Mouse (Mus musculus) layer of hippocampus, postnatal 14 days (tissue): ENCODE measurements around the gene Rgs7. TPM values are rescaled to one million over a fixed set of nuclear protein-coding genes. Genes with fewer than 3 reads are reported as not detected.

Experiments
- DNase-seq, 2 experiments: peaks; one replicate each; pipeline ENCODE4 v3.0.0; 2021 to 2022; ENCODE audit warnings: low spot score in 2 of 2, mixed read lengths in 1 of 2
- long read RNA-seq, 2 experiments: library from polyadenylated mRNA; stranded (forward); transcript quantifications; one replicate each; pipeline ENCODE4 v2.0.0; 2021
- total RNA-seq, 2 experiments: library from RNA; stranded (reverse); gene quantifications; 2 replicates each; pipeline ENCODE4 v1.2.3; 2021

The Rgs7 gene
- 10 to 100 TPM; 81.5 to 82.5 TPM for total RNA-seq
- long read RNA-seq, experiment 1, partial matches to known transcripts, result 5 of 8 reads
- long read RNA-seq, experiment 1, other reads (novel, unspliced or antisense), result 3 of 8 reads
- long read RNA-seq, experiment 2, partial matches to known transcripts, result 3 of 6 reads
- long read RNA-seq, experiment 2, other reads (novel, unspliced or antisense), result 3 of 6 reads

DNA sequence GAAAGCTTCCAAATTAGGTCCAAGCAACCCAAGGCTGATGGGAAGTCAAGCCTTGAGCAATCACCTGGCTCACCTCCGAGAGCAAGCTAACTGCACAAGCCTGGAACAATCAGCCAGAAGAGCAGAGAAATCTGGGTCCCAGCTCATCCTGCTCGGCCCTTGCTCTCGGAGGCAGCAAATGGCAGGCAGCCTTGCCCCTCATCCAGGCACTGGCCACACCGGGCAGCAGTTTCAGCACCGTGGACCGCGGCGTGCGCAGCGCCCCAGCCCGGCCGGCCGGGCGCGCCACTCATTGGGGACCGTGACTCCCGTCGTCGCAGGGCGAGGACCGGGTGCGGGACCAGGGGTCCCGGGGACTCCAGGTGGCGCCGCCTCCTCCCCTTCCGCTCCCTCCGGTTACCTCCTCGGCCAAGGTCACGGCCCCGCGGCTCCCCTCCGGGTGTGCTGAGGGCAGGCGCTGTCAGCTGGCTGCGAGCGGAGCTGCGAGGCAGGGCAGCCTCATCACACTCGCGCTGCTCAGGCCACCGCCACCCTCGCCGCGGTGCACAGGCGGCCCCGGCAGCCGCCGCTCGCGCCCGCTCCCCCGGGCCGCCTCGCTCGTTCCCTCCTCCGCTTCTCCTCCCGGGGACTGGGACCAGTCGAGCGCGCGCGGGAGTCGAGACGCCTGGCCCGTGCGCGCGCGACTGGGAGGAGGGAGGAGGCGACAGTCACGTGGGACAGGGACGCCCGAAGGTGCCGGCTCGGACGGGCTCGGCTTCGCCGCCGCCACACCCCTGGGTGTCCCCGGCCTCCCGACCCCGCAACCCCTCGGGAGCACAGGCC lies at the start of gene Rgs7:
Gene Rgs7, minus strand, starts transcription at position 640 of the 822 bp plus-strand sequence.
- DNase-seq, result peak; percentile 72 to 75

DNA sequence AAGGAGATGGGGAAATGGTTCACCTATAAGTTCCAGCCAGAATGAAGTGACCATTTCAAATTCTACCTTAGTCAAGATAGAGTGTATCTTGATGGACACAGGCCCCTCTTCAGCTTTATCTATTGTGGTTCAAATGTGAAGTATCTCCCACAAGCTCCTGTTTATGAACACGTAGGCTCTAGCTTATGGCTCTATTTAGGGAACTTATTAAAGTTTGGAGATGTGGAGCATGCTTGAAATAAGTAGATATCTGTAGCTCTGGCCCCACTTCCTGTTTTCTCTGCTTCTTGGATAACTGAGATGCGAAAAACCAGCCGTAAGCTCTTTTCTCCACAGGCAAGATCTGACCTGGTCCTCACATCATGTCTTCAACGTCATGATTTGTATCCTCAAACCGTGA lies 48.4 kb upstream of the Rgs7 start:
- DNase-seq, result no peak

DNA sequence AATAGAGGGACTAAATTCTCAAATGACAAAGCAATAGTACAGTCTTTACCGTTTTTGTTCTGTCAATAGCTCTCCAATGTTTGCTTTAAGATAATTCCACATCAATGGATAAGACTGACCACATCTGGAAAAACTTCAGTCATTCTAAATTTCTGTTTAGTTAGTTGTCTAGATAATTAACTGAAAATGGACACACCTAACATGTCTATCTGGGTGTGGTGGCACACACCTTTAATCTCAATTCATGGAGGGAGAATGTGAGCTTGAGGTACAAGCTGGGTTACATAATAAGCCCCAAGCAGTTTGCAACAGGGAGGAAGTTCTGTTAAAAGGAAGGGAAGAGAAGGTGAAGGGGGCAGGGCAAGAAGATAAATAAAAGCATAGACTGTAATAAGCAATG lies 45.0 kb upstream of the Rgs7 start:
- DNase-seq, result no peak

DNA sequence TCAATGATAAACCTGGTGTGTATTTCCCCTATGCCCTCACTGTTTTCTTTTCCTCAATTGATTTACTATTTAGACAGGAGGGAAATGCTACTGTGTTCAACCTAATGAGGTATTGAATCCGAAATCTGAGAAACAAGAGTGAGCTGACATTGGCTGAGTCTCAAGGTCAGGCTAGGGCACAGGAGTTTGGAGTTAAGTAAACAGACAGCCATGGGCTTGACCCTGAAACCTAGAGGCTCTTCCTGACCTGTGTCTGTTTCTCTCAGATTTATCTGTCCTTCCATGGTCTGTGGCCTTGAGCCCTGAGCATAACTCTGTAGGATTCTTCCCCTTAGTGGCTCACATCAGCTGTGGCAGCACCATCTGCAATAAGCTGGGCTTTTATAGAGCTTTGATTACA lies 37.6 kb upstream of the Rgs7 start:
- no peak for DNase-seq

DNA sequence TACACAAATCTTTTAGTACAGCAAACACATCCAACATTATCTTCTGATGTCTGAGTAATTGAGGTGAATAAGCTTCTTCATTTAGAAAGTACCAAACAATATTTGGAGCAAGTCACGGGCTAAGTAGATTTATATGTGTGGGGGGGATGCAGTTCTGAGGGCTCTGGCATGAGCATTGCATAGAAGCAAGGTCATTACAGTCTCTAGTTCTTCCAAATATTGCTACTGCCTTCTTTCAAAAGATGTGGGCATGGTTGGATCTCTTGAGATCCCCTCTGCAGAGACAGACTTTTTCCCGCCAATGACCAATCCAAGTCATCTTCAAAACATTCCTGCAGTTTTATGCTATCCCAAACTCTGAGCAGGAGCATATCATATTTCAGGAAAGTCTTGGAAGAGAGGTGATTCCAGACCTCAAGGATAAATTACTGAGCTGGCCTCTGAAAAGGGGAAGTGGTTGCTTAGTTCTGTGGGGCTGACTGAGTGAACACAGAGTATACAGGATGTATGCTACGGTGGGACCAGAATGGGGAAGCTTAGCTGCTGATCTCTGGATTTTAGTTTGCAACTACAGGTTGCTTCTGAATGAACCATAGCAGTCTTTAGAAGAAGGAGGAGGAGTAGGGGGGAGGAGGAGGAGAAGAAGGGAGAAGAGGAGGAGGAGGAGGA lies 32.5 kb upstream of the Rgs7 start:
- DNase-seq, result no peak

DNA sequence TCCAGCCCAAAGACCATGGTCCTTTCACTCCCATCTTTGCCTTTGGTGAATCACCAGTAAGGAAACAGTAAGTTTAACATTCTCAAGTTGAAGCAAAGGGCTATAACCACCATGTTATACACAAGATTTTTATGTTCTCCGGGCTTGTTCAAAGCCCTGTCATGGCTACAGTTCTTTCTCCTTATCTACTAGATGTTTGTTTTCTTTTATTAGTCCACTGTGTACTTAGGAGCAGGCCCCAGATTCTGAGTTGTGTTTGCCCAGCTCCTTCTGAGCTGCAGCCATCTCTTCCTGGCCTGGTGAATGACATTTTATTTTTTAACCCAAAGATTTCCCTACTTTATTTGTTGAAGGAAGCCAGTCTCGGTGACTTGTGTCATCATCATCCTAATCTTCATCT lies 31.3 kb upstream of the Rgs7 start:
- no peak for DNase-seq

DNA sequence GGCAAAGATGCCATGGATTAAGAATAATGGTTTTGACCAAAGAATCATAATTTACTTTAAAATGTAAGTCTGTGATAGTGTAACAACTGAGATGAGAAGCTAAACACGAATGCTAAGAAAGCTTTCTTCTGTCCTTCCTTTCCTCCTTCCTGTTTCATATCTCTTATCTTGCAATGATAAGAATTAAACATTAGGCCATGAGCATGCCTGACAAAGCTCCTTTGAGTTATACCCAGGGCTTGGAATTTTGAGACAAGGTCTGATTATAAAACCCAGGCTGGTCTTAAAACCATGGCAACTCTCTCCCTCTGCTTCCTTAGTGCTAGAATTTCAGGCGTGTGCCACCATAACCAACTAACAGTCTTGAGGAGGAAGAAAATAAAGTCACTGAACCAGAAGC lies 22.2 kb upstream of the Rgs7 start:
- no peak for DNase-seq

DNA sequence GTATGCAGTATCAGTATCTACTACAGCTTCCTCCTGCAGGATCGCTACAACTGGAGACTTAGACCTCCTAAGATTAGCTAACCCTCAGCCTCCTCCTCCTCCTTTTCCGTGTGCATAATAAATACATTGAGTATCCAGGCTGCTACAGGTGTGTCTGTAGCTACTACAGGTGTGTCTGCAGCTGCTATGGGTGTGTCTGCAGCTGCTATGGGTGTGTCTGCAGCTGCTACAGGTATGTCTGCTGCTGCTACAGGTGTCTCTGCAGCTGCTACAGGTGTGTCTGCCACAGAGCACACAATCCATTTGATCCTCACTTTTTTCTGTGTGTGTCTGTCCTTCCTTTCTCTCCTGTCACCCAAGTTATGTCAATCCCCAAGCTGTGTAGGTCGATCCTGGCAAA lies 19.9 kb upstream of the Rgs7 start:
- DNase-seq, result no peak

DNA sequence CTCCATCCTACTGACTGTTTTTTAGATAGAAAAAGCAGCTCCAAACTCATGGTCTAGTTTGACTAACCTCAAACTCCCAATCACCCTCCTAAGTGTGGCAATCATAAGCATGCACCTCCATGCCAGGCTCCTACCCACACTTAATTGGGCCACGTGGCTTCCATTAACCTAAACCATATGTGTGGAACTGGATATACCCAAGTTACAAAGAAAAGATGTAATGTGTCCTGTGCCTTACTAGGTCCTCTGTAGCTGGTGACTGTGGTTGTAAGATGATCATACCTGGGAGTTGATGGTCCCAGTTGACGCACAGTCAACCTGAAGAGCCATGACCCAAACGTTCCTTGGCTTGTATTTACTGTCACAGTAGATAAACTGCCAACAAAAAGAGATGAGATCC lies 17.7 kb upstream of the Rgs7 start:
- no peak for DNase-seq

DNA sequence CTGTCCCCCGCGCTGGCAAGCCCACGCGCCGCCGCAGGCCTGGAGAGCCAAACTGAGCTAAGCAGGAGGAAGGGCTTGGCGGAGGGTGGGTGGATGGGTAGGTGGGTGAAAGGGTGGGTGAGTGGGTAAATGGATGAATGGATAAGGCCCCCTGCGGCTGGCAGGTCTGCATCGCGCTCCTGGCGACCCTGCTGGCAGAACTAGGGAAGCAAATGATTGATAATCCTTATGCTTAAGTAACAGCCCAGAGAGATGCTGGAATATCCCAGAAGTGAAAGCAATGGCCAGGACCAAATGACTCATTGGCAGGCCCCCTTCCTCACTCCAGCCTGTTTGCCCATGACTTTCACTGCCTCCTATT lies 363 bp upstream of the Rgs7 start:
- DNase-seq, result no peak

DNA sequence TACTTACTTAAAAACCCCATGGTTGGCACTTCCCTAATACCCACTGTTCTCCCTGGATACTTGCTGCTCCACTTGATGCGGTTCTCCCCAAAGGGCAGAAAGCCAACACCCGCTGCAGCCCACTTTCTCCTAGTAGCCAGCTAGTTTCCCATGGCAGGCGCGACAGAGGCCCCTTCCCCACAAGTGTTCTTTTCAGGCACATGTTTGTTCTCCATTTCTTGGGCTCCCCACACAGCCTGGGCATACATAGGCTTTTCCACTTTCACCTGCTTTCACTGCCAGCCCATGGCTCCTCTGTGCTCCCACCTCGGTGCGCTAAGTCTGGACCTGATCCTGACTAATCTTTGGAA lies 814 bp downstream of the Rgs7 start:
- peak; percentile 34 for DNase-seq

DNA sequence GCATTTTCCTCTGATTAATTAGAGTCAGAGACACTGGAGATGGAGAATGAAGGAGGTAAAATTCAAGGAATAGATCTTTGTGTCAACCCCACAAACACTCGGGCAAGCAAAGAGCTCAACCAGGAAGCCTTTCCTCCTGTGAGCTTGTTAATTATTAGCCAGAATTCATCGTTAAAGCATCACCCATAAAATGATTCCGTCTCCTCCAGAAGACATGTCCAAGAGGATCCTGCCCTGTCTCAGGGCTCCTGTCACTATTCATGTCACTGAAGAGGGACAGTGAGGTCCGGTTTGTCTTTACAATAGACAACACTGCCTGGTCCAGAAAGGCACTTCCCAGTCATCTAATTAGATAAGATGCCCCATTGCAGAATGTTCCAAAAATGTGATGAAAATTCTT lies 7.2 kb downstream of the Rgs7 start:
- DNase-seq, result no peak

DNA sequence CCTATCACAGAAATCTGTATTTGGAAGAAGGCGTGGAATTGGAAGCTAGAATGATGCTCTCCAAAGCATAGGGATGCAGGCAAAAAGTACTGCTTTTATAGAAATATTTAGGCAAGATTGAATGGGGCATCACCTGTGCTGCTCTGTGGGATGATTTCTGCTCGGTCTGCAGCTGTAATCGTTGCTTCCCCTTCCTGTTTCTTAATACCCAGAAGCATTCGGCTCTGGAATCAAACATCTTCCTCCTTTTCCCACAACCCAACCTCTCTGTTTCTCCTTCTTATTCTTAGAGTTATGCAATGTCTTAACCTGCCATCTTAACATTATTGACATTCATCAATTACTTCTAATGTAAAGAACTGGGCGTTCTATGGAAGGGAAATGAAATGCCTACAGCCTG lies 19.2 kb downstream of the Rgs7 start:
- DNase-seq, result no peak

DNA sequence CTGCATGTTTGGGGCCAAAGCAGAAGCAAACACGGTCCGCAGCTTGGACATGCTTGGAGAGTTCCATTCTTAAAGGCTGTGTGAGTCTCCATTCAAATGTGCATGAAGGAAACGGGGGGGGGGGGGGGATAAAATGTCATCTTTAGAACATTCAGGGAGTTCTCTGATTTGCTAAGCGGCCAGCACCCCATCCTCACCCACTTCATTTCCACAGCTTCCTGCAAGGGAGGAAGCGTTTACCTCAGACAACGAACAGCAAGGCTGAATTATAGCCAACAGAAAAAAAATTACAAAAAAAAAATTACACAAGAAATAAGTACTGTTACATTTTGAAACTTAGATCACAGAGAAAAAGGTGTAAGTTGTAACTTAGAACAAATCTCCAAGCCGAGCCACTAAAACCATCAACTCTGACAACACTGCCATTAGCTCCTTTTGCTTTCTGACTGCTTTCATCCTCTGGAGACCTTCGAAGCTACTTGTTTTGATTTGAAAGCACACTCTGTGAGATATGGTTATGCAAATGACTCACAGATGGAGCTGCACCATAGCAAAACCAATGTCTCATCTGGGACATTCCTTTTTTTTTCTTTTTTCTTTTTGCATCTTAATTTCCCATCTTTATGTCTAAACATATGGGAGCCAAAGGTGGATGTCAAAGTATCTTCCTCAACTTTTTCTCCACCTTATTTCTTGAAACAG lies 23.1 kb downstream of the Rgs7 start:
- DNase-seq, result no peak

DNA sequence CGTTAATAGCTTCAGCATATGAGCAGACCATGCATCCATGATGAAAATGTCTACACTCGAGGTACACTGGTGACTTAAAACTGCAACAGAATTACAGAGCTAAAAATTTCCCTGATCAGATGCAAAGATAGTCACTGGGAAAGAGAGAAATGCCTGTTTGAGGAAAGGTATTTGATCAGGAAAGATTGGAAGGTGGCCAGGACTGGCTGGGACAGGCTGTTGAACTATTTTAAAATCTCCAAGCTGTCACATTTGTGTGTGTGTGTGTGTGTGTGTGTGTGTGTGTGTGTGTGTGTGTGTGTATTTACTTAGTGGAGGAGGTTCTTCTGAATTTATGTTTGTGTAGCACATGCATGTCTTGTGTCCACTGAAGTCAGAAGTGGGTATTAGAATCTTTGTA lies 27.7 kb downstream of the Rgs7 start:
- DNase-seq, result no peak

DNA sequence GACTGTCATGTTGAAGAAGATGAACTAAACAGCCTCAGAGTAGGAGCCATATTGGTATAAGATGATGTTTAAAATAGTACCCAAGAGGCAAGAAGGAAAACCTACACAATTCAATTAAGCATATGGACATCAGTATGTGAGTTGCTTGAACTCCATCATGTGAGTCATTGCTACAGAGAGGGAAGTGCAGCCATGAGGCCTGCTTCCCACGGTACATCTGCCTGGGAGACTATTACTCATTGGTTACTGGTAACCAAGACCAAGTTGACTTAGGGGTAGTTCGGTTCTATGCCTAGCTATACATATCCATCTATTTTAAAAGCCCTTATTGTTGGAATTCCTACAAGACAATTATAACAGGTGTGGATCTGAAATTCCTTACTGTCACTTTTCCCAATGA lies 29.9 kb downstream of the Rgs7 start:
- DNase-seq, result no peak

DNA sequence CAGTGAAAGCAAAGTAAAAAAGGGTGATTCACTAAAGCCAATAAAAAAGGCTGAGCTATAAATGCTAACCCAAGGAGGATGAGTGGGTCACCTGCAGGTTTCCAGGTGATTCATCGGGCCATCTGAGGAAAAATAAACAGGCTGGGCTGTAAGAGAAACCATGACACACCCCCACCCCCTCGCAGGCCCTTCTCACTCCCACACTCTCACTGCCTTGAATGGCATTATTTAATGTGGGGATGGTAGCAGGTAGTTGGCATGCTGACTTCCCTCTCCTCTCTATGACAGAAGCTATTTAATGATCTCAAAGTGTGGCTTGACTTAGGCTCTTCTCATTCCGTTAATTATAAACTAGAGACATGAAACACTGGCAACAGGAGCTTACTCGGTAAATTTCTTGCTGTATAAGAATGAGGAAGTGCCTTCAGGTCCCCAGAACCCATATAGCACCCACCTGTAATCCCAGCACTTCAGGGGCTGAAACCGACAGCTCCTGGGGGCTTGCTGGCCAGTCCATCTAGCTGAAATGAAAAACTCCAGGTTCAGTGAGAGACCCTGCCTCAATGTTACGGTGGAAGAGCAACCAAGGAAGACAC lies 38.2 kb downstream of the Rgs7 start:
- DNase-seq, result no peak

DNA sequence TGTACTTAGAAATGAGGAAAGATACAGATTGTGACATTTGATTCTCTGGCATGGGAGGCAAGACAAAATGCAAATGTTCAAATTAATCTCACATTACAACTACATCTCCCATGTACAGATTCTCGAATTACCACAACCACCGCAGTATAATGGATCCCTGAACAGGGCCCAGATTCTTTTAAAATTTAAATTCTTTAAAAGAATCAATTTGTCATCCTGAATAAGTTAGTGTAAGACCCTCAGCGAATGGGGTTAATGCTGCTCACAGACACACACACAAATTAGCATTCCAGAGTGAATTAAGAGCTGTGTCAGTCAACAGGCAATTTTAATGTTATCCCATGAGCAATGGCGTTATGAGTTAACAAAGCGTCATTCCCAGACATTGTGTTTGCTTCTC lies 44.3 kb downstream of the Rgs7 start:
- DNase-seq, result no peak

DNA sequence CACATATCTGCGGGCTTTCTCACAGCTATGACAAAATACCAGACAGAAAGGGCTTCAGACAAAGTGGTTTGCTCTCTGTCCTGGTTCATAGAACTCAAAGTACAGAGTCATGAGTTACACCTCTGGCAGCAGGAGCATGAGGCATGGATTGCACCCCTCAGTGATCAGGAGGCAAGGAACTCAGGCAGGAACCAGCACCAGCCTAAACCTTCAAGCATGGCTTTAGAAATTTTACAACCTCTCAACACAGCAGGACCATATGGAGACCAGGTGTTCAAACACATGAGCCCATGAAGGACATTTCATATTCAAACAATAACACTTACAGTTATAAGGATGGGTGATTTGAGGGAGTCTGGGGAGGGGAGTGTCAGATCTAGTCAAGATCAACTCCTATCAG lies 49.4 kb downstream of the Rgs7 start:
- DNase-seq, result no peak

DNA sequence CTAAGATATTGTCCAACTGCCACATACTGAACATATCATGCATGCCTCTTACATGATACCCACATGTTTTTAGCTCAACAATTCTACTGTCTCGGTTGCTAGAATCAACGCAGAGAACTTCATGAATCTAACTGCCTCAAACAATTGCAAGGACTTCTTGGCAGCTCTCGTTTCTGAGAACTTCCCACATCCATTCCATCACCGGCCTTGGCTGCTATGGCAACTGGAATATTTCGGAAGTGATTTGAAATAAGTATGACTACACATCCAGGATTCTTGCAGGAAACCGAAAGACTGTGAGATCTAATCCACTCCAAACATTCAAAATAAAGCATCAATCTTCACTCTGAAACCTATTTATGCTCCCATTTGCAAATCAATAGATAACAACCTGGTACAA lies 50.3 kb downstream of the Rgs7 start:
- DNase-seq, result peak in 1 of 2 experiments; percentile 39

DNA sequence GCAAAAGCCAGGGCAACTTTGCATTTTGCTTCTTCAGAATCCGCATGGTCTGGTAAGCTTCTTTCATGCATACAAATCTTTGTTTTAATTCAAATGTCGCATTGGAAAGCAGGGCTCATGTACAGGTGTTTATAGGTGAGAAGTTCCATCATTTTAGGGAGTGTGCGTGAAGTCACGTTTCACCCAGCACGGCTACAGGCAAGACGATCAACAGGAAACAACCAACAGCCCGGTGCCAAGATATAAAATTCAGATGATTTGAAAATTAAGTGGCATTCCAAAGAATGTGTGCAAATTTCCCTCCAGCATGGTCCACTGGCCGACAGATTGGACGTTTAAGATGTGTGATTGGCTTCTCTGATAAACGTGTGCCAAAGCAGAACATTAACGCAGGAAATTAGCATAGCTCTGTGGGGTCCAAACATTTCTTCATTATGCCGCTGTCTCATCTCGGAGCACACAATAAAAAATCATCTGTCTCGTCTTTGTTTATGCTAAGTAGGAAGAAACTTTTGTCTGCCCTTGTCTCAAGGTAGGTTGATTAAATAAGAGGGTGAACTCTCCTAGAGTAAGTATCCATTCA lies 58.6 kb downstream of the Rgs7 start:
- DNase-seq, result no peak
